ENCODE assay signal across 13 mouse cellular contexts in genomic region chr5:123379504-123379931, GRCm38 (mm10).
"Had no signal": no experiment of that assay in that cellular context is flagged by ENCODE, and none has a peak within 500 bp of the region (broad histone marks: within the 10 kb centered on the region; RNA-seq: fewer than 3 reads in every experiment).

No protein-coding gene starts in this region.

- H3K27ac ChIP-seq: left cerebral cortex, adult 2 months; limb, embryonic 10.5 days; liver, embryonic 15.5 days; midbrain, embryonic 13.5 days; neural tube, embryonic 15.5 days had no signal

- H3K4me3 ChIP-seq: left cerebral cortex, adult 2 months; limb, embryonic 10.5 days; liver, embryonic 15.5 days; midbrain, embryonic 13.5 days; neural tube, embryonic 15.5 days had no signal

- DNase-seq: kidney, adult 2 months; lung, adult 2 months; lung, postnatal 36 days; thymus, adult 18-20 months; thymus, postnatal 14 days had no signal

- H3K9me3 ChIP-seq: limb, embryonic 10.5 days; liver, embryonic 15.5 days; midbrain, embryonic 13.5 days; neural tube, embryonic 15.5 days had no signal

- ATAC-seq: inflammation-experienced regulatory T-cells, adult 6 months; lung, postnatal 0 days; midbrain, embryonic 13.5 days had no signal

- H3K4me2 ChIP-seq: liver, embryonic 11.5 days; liver, embryonic 15.5 days; midbrain, embryonic 13.5 days; neural tube, embryonic 15.5 days had no signal

- H3K27me3 ChIP-seq: neural tube, embryonic 15.5 days had no signal

- H3K9ac ChIP-seq: liver, embryonic 15.5 days; midbrain, embryonic 13.5 days; neural tube, embryonic 15.5 days had no signal

- H3K4me1 ChIP-seq: midbrain, embryonic 13.5 days had no signal
